Mouse (Mus musculus) embryonic facial prominence, embryonic 13.5 days (tissue): ENCODE measurements around the gene Bspry. TPM values are rescaled to one million over a fixed set of nuclear protein-coding genes. Genes with fewer than 3 reads are reported as not detected.

Experiments used
- ATAC-seq: fragments of 200-750 bp; cut with Nextera tagmentation; 2 replicates; pipeline ENCODE4 v1.8.0; 2017; ENCODE audit warnings: low read depth; ENCODE audit not compliant: insufficient number of reproducible peaks, insufficient read depth, low FRiP score, low TSS enrichment
- H3K27ac ChIP-seq: fragments of 300-500 bp; sonication (generic); 2 replicates; pipeline ENCODE4 v1.5.1; 2015; ENCODE audit warnings: moderate library complexity, mild to moderate bottlenecking, inconsistent platforms
- H3K27me3 ChIP-seq: fragments of 300-500 bp; sonication (generic); 2 replicates; pipeline ENCODE4 v1.6.1; 2015; ENCODE audit warnings: mild to moderate bottlenecking, inconsistent platforms
- H3K36me3 ChIP-seq: fragments of 300-500 bp; sonication (generic); 2 replicates; pipeline ENCODE4 v1.6.1; 2015; ENCODE audit warnings: mild to moderate bottlenecking, inconsistent platforms
- H3K4me1 ChIP-seq: fragments of 300-500 bp; sonication (generic); 2 replicates; pipeline ENCODE4 v1.6.1; 2015; ENCODE audit warnings: inconsistent platforms
- H3K4me2 ChIP-seq: fragments of 300-500 bp; sonication (generic); 2 replicates; pipeline ENCODE4 v1.6.1; 2015; ENCODE audit warnings: moderate library complexity, mild to moderate bottlenecking, inconsistent platforms
- H3K4me3 ChIP-seq: fragments of 300-500 bp; sonication (generic); 2 replicates; pipeline ENCODE4 v1.5.1; 2015; ENCODE audit warnings: mild to moderate bottlenecking, inconsistent platforms
- H3K9ac ChIP-seq: fragments of 300-500 bp; sonication (generic); 2 replicates; pipeline ENCODE4 v1.6.1; 2015; ENCODE audit warnings: mild to moderate bottlenecking, inconsistent platforms
- H3K9me3 ChIP-seq: fragments of 300-500 bp; sonication (generic); 2 replicates; pipeline ENCODE4 v1.6.1; 2016; ENCODE audit warnings: inconsistent platforms
- WGBS: fragments of 180-500 bp; shearing (Covaris S2); methylation state at CpG from one replicate; pipeline ENCODE4 v1.1.7; 2015; ENCODE audit warnings: mixed read lengths; 5-methylcytosine and 5-hydroxymethylcytosine counted together
- polyA plus RNA-seq: library from polyadenylated mRNA; unstranded; fragments of >200 nt; fragmentation: Nextera tagmentation; extraction: Ambion mirVana; gene quantifications from 2 replicates; pipeline ENCODE4 v1.2.1, GENCODE M21; 2015

Gene Bspry
- polyA plus RNA-seq, 1 experiment from 2014 or later: 5.4 TPM

GRCm38 (mm10) chr4:62484928-62485327 is 5.1 kb downstream of the Bspry start:
- Histone ChIP-seq H3K4me2 (no peak overlapping the region), H3K27me3 (peaks cover 15% of the 10 kb centered on the region), H3K9ac (no peak overlapping the region), H3K36me3 (no peaks in the 10 kb centered on the region), H3K27ac (no peak overlapping the region), H3K4me3 (no peak overlapping the region), H3K4me1 (peaks cover 7% of the 10 kb centered on the region), H3K9me3 (no peaks in the 10 kb centered on the region)
- no peak for ATAC-seq
- whole genome bisulfite sequencing: 82% methylated on average over 3 of the region's 3 CpGs

GRCm38 (mm10) chr4:62485450-62486161 is 5.8 kb downstream of the Bspry start:
- WGBS: 85% methylated on average over 8 of the region's 8 CpGs
- no peak overlapping the region for H3K4me3 ChIP-seq
- H3K9ac ChIP-seq: no peak overlapping the region
- H3K9me3 ChIP-seq: no peaks in the 10 kb centered on the region
- ATAC-seq: no peak
- peaks cover 10% of the 10 kb centered on the region for H3K27me3 ChIP-seq
- H3K4me2 ChIP-seq: no peak overlapping the region
- no peaks in the 10 kb centered on the region for H3K36me3 ChIP-seq
- H3K27ac ChIP-seq: no peak overlapping the region
- peaks cover 3% of the 10 kb centered on the region; the same call in 1 of the 2 replicates for H3K4me1 ChIP-seq

- Histone ChIP-seq H3K4me2 (no peak overlapping the region), H3K27ac (no peak overlapping the region), H3K36me3 (no peaks in the 10 kb centered on the region), H3K27me3 (peaks cover 4% of the 10 kb centered on the region), H3K4me3 (no peak overlapping the region), H3K4me1 (no peaks in the 10 kb centered on the region), H3K9me3 (no peaks in the 10 kb centered on the region), H3K9ac (no peak overlapping the region)
- WGBS: 86% methylated on average over 15 of the region's 15 CpGs
- ATAC-seq: no peak
Measured at GRCm38 (mm10) chr4:62486162-62486696, 6.4 kb downstream of the Bspry start.

- Histone ChIP-seq H3K4me2 (no peak overlapping the region), H3K9me3 (no peaks in the 10 kb centered on the region), H3K4me1 (no peaks in the 10 kb centered on the region), H3K36me3 (no peaks in the 10 kb centered on the region), H3K4me3 (no peak overlapping the region), H3K9ac (no peak overlapping the region), H3K27ac (no peak overlapping the region), H3K27me3 (no peaks in the 10 kb centered on the region)
- WGBS: 91% methylated on average over 5 of the region's 5 CpGs
- no peak for ATAC-seq
Measured at GRCm38 (mm10) chr4:62487172-62487571, 7.3 kb downstream of the Bspry start.

GRCm38 (mm10) chr4:62487914-62488313 is 8.1 kb downstream of the Bspry start:
- no peak overlapping the region for H3K27ac ChIP-seq
- H3K4me2 ChIP-seq: no peak overlapping the region
- no peak overlapping the region for H3K4me3 ChIP-seq
- H3K4me1 ChIP-seq: no peaks in the 10 kb centered on the region
- 94% methylated on average over 2 of the region's 2 CpGs for WGBS
- no peaks in the 10 kb centered on the region for H3K9me3 ChIP-seq
- H3K36me3 ChIP-seq: no peaks in the 10 kb centered on the region
- ATAC-seq: no peak
- no peaks in the 10 kb centered on the region for H3K27me3 ChIP-seq
- no peak overlapping the region for H3K9ac ChIP-seq

GRCm38 (mm10) chr4:62492682-62493081 is 12.8 kb downstream of the Bspry start:
- Histone ChIP-seq H3K27ac (no peak overlapping the region), H3K36me3 (peaks cover 15% of the 10 kb centered on the region), H3K4me2 (no peak overlapping the region), H3K27me3 (no peaks in the 10 kb centered on the region), H3K9me3 (no peaks in the 10 kb centered on the region), H3K9ac (no peak overlapping the region), H3K4me1 (no peaks in the 10 kb centered on the region), H3K4me3 (no peak overlapping the region)
- no peak for ATAC-seq
- WGBS: 85% methylated on average over 2 of the region's 2 CpGs

GRCm38 (mm10) chr4:62494230-62494629 is 14.4 kb downstream of the Bspry start:
- Histone ChIP-seq H3K27ac (no peak overlapping the region), H3K36me3 (peaks cover 30% of the 10 kb centered on the region), H3K27me3 (no peaks in the 10 kb centered on the region), H3K9ac (no peak overlapping the region), H3K9me3 (no peaks in the 10 kb centered on the region), H3K4me2 (no peak overlapping the region), H3K4me1 (no peaks in the 10 kb centered on the region), H3K4me3 (no peak overlapping the region)
- 75% methylated on average over 9 of the region's 9 CpGs for WGBS
- ATAC-seq: no peak

GRCm38 (mm10) chr4:62495946-62496345 is 16.1 kb downstream of the Bspry start:
- Histone ChIP-seq H3K4me1 (peaks cover 2% of the 10 kb centered on the region), H3K9me3 (no peaks in the 10 kb centered on the region), H3K36me3 (peaks cover 36% of the 10 kb centered on the region), H3K27ac (no peak overlapping the region), H3K4me3 (no peak overlapping the region), H3K27me3 (no peaks in the 10 kb centered on the region), H3K4me2 (no peak overlapping the region), H3K9ac (no peak overlapping the region)
- WGBS: 84% methylated on average over 8 of the region's 8 CpGs
- no peak for ATAC-seq

- WGBS: 80% methylated on average over 8 of the region's 8 CpGs
- Histone ChIP-seq H3K27ac (no peak overlapping the region), H3K4me1 (peaks cover 7% of the 10 kb centered on the region), H3K36me3 (peaks cover 36% of the 10 kb centered on the region), H3K27me3 (no peaks in the 10 kb centered on the region), H3K9ac (no peak overlapping the region), H3K9me3 (no peaks in the 10 kb centered on the region), H3K4me2 (no peak overlapping the region), H3K4me3 (no peak overlapping the region)
- ATAC-seq: no peak
Measured at GRCm38 (mm10) chr4:62496815-62497214, 17.0 kb downstream of the Bspry start.

- H3K4me2 ChIP-seq: peak overlapping the region; percentile 72
- 86% methylated on average over 4 of the region's 4 CpGs for WGBS
- peak overlapping the region; percentile 83; the same call in 1 of the 2 replicates for H3K4me3 ChIP-seq
Measured at GRCm38 (mm10) chr4:62500799-62501198, 20.9 kb downstream of the Bspry start.

GRCm38 (mm10) chr4:62501534-62501933 is 21.7 kb downstream of the Bspry start:
- Histone ChIP-seq H3K4me3 (peak overlapping the region; percentile 83), H3K9ac (peak overlapping the region; percentile 87), H3K36me3 (peaks cover 32% of the 10 kb centered on the region), H3K27ac (peak overlapping the region; percentile 69), H3K27me3 (no peaks in the 10 kb centered on the region), H3K9me3 (no peaks in the 10 kb centered on the region), H3K4me1 (peaks cover 10% of the 10 kb centered on the region), H3K4me2 (peak overlapping the region; percentile 72)
- WGBS: 2% methylated on average over 7 of the region's 7 CpGs
- no peak for ATAC-seq

More at GRCm38 (mm10) chr4:62500799-62501198, 20.9 kb downstream of the Bspry start:
- no peak for ATAC-seq
- no peak overlapping the region for H3K27ac ChIP-seq
- H3K4me1 ChIP-seq: peaks cover 10% of the 10 kb centered on the region
- no peaks in the 10 kb centered on the region for H3K27me3 ChIP-seq
- no peaks in the 10 kb centered on the region for H3K9me3 ChIP-seq
- H3K9ac ChIP-seq: no peak overlapping the region
- H3K36me3 ChIP-seq: peaks cover 36% of the 10 kb centered on the region
